Mouse (Mus musculus) cerebellum, adult (tissue): ENCODE data around the gene Dbil5.
A peak's percentile ranks its signal among the peaks of the same experiment; 100 is the strongest.

Source experiments
- ATAC-seq: cut with Nextera tagmentation; 2 replicates; pipeline ENCODE4 v1.9.2; 2017; ENCODE audit warnings: mild to moderate bottlenecking, moderate library complexity, mixed read lengths; ENCODE audit not compliant: insufficient number of reproducible peaks, low FRiP score, low TSS enrichment

Dbil5 gene

GRCm38 (mm10) chr11:76217390-76217800 is at the start of gene Dbil5, which contains the start of gene Gemin4:
TSS of gene Dbil5 (plus strand) at chr11:76217608.
TSS of gene Gemin4 (minus strand) at chr11:76217664.
- peak; percentile 90 for ATAC-seq

GRCm38 (mm10) chr11:76168976-76169375 is 48.4 kb upstream of the Dbil5 start:
- no peak for ATAC-seq

GRCm38 (mm10) chr11:76170207-76170606 is 47.2 kb upstream of the Dbil5 start:
- peak; percentile 84; the same call in 1 of the 2 replicates for ATAC-seq

- peak; percentile 70; the same call in 1 of the 2 replicates for ATAC-seq
Measured at GRCm38 (mm10) chr11:76178726-76179494, 38.5 kb upstream of the Dbil5 start.

GRCm38 (mm10) chr11:76179495-76180145 is 37.8 kb upstream of the Dbil5 start, which contains the start of the genes Vps53 and Fam57a:
TSS of gene Vps53 (minus strand) at chr11:76179647.
TSS of gene Fam57a (plus strand) at chr11:76179671.
- ATAC-seq = peak; percentile 91; the same call in 1 of the 2 replicates

- ATAC-seq = no peak
Measured at GRCm38 (mm10) chr11:76180146-76180540, 37.3 kb upstream of the Dbil5 start.

- no peak for ATAC-seq
Measured at GRCm38 (mm10) chr11:76183745-76184144, 33.7 kb upstream of the Dbil5 start.

GRCm38 (mm10) chr11:76186908-76187307 is 30.5 kb upstream of the Dbil5 start:
- no peak for ATAC-seq

GRCm38 (mm10) chr11:76196275-76196976 is 21.0 kb upstream of the Dbil5 start:
- no peak for ATAC-seq

- no peak for ATAC-seq
Measured at GRCm38 (mm10) chr11:76196977-76197469, 20.4 kb upstream of the Dbil5 start.

GRCm38 (mm10) chr11:76201761-76202674 is 15.4 kb upstream of the Dbil5 start:
- ATAC-seq = peak; percentile 94

GRCm38 (mm10) chr11:76206793-76207192 is 10.6 kb upstream of the Dbil5 start:
- no peak for ATAC-seq

GRCm38 (mm10) chr11:76210228-76210985 is 7.0 kb upstream of the Dbil5 start:
- ATAC-seq = no peak

GRCm38 (mm10) chr11:76211595-76211994 is 5.8 kb upstream of the Dbil5 start:
- ATAC-seq = peak; percentile 89

GRCm38 (mm10) chr11:76213841-76214240 is 3.6 kb upstream of the Dbil5 start:
- no peak for ATAC-seq

GRCm38 (mm10) chr11:76215011-76215410 is 2.4 kb upstream of the Dbil5 start:
- no peak for ATAC-seq

GRCm38 (mm10) chr11:76216049-76216540 is 1.3 kb upstream of the Dbil5 start:
- ATAC-seq = no peak

- no peak for ATAC-seq
Measured at GRCm38 (mm10) chr11:76216681-76217389, 573 bp upstream of the Dbil5 start.
